Mouse (Mus musculus) left cerebral cortex, adult 11 months (tissue): Measurements from ENCODE around the gene Mpp3.

ENCODE experiments used
- DNase-seq: peaks from one replicate; pipeline ENCODE4 v3.0.0; 2022; ENCODE audit warnings: low spot score

The Mpp3 gene

DNA sequence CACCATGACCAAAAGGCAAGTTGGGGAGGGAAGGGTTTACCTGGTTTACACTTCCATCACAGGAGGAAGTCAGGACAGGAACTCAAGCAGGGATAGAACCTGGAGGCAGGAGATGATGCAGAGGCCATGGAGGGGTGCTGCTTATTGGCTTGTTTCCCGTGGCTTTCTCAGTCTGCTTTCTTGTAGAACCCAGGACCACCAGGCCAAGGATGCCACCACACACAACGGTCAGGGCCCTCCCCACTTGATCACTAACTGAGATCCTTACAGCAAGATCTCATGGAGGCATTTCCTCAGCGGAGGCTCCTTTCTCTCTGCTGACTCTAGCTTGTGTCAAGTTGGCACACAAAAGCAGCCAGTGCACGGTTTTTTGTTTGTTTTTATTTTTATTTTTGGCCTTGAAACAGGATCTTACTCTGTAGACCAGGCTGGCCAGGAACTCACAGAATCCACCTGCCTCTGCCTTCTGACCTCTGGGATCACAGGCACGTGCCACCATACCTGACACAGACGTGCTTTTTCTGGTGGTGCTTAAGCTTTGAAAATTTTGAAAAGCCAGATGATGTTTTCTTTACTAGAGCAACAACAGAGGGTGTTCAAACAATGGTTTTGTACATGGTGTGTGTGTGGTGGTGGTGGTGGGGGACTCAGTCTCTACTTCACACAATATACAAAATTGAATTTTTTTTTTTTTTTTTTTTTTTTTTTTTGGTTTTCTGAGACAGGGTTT is at the start of gene Mpp3:
Mpp3 (minus strand) TSS at position 375 of the 730 bp plus-strand sequence.
- no peak for DNase-seq

DNA sequence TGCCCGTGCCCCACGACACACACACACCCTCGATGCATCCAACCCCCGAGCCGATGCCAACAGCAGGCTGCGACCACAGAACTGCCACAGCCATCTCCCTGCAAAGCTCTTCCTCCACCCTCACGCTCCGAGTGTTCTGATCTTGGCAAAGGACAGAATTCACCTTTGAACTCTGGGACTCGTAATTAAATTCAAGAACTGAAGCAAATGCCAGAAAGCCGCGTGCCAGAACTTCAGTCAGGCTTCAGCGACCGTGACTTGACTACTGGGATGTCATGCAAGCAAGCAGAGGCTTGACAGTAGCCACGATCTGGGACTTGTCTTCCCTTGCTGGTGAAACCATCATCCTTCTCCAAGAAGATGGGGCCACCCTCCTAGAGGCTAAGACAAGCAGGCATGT is 45.5 kb upstream of the Mpp3 start:
- DNase-seq, result no peak

DNA sequence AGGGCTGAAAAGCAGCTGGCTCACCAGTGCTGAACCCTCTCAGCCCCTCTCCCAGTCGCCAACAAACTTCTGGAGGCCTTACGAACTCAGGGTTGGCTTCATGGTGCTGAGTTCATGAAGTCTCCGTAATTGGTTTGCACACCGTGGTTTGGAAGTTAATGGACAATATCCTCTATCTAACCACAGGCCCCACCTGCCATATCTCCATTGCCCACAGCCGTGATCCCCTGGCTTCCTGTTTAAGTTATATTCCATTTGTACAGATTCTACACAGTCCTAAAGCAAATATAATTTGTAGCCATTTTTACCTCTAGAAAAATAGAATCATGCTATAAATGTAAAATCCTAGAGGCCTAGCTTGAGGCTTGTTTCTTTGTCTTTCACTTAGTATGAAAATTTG is 44.5 kb upstream of the Mpp3 start:
- no peak for DNase-seq

DNA sequence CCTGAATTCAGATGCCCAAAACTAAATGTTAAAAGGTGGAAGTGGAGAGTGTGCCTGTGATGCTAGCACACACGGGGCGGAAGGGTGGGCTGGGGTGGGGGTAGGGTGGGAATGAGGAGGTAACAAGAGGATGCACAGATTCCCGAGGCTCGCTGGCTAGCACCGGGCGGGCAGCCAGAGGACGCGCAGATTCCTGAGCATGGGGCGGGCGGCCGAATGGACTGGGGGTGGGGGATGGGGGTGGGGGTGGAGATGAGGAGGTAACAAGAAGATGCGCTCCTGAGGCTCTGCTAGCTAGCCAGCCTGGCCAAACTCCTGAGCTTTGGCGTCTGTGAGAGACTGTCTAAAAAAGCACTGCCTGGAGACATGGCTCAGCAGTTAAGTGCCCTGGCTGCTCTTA is 42.2 kb upstream of the Mpp3 start:
- DNase-seq, result no peak

DNA sequence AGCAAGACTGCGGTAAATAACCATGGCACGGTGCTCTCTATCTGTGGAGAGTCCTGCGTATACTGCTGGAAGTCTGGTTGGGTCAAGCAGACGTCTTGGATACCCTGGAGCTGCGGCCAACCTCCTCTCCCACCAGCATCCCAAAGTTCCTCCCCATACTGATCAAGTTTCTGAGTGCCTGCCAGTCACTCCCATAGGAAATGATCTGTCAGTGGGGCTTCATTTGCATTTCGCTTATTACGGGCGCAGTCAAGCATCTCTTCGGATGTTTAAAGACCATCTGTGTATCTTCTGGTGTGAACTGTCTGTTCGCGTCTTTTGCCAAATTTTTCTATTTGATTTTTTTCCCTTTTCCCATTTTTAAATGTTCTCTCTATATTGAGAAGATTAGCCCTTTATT is 41.4 kb upstream of the Mpp3 start:
- DNase-seq, result no peak

DNA sequence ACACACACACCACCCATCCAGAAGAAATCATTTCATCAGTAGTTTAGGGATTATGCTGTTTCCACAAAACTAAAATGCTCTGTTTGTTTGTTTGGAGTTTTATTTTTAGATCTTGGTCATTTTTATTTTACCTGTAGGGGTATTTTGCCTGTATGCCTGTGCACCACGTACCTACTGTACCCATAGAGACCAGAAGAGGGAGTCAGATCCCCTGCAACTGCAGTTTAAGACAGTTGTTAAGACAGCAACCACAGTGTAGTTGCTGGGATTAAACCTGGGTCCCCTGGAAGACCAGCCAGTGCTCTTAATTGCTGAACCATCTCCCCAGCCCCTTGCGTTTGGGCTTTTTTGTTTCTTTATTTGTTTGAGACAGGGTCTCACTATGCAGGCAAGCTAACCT is 40.7 kb upstream of the Mpp3 start:
- DNase-seq, result no peak

DNA sequence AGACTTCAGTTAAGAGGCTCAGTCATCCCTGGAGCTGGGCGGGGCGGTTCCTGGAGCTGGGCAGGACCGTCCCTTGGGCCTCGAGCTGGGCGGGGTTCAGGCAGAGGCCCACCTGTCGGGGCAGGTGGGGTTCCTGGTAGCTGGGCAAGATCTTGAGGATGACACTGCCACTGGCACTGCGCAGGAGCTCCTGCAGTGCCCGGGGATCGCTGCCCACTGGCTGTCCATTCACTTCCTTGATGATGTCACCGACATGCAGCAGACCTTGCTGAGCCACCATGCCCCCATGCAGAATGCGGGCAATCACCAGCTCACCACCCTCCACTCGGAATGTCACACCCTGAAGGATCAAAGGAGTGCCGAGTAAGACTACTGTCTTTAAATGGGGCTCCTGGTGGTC is 34.8 kb upstream of the Mpp3 start:
- DNase-seq, result no peak

DNA sequence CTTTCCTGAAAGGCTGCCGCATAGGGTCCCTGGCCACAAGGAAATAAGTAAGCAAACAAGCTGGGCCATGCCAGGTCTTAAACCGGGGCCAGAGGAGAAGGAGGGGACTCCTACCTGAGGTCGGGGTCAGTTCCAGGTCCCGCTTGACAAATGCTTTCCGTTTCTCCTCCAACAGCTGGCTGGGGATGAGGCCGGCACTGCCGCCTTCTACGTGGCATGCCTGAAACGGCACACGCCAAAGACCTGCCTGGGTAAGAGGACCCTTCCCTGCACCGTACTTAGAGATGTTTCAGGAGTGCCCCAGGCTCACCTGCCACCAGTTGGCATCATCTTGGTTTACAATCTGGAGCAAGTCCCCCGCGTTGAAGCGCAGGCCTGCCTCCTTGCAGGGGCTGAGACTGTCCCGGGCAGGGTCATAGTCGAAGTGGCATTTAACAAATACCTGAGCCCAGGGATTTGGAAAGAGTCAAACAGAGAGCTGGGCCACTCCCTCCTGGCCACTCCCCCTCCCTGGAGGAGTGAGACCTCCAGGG is 33.7 kb upstream of the Mpp3 start:
- DNase-seq, result no peak

DNA sequence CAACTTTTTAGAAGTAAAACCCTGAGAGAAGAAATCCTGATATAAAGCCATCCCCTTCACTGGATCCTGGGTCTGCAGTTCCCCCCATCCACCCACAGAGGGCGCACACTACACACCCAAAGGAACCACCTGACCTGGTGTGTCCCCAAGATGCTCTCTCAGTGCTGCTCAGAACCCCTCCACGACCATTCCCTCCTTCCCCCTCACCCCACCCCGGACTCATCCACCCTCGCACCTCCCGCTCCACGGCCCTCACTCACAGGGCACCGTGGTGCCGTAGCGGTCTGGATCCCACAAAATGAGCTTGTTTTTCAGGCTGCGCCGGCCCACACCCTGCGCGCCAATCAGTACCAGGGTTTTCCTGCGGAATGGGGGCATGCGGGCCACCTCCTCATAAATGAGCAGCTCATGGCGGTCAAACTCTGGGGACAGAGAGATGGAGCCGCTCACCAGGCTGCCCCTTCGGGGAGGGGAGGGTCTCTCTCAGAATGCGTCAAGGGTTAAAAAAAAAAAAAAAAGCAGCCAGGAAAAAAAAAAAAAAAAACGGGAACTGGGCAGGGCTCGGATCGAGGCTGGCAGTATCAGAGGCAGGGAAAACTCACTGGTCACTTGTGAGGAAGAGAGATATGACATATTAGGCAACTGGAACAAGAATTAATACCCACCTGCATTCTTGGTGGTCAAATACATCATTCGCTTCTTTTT is 33.1 kb upstream of the Mpp3 start:
- DNase-seq, result peak; percentile 77

DNA sequence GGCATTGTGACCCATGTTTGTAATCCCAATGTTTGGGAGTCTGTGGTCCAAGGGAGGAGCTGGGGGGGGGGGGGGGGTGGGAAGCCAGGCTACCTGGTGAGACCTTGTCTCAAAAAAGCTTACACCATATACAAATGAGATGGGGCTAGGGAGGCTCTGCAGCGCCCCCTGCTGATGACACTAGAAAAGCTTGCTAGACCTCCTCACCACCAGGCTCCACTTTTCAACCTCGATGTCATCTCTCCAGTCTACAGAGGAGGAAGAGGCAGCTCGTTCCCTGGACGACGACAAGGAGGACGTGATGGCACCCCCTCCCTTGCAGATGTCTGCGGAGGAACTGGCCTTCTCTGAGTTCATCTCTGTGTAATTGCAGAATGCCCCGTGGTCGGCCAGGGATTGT is 25.6 kb upstream of the Mpp3 start:
- no peak for DNase-seq

DNA sequence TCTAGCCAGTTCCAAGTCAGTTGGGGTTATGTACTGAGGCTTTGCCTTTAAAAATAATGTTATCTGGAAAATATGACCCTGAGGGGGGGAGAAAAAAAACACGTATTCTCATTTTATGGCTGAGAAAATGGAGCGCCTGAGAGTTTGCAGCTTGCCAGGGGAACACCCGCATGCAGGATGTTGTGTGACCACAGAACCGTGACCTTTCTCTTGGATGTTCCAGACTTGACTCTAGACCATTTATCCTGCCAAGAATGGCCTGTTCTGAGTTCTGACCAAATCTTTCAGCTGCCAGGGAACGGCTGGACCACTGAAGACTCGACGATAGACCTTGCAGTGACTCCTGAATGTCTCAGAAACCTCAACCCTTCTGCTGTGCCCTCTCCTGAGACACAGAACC is 24.9 kb upstream of the Mpp3 start:
- no peak for DNase-seq

DNA sequence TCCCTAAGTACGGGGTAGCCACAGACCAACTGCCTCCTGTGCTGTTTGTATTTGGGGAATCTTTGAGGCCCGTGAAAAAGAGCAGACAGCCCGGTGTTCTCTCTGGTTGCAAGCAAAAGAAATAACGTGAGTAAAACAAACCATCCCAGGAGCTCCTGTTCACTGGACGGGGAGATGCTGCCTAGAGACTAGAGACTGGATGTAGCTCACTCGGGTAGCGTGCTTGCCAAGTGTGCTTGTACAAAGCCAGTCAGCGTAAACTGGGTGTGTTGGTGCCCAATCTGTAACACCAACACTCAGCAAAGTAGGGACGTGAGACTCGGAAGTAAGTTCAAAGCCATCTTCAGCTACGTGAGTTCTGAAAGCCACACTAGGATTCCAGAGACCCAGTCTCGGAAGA is 24.4 kb upstream of the Mpp3 start:
- no peak for DNase-seq

DNA sequence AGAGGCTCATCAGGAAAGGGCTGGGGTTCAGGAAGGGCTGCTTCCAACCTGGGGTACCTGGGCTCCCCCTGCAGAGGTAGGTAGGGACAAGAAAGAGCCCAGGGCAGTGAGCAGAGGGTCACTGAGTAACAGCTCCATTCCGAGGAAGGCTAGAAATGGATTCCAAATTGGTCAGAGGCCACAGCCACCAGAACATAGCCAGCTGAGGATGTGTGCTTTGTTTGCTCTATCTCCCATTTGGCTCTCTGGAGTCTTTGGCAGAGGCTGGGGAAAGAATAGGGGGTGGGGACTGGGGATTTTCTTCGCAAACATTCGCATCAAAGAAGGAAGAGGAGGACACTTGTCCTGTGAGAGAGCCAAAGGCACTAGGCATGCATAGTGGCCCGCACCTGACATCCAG is 23.7 kb upstream of the Mpp3 start:
- DNase-seq, result no peak

DNA sequence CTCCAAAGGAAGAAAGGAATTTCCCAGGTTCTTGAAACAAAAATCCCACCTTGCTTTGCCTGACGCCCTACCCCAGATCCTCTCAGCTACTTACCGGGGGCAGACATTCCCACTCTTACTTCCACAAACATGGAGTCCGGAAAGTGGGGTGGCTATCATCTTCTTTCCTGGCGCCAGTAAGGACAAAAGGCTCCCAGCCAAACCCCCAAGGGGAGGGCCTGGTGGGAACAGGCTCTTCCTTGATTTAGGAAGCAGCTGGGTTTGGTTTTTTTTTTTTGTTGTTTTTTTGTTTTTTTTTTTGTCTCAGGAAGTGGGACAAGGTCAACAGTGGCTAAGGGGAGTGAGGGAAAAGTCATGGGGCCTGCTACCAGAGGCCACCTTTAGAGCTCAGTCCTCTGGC is 23.3 kb upstream of the Mpp3 start:
- no peak for DNase-seq

DNA sequence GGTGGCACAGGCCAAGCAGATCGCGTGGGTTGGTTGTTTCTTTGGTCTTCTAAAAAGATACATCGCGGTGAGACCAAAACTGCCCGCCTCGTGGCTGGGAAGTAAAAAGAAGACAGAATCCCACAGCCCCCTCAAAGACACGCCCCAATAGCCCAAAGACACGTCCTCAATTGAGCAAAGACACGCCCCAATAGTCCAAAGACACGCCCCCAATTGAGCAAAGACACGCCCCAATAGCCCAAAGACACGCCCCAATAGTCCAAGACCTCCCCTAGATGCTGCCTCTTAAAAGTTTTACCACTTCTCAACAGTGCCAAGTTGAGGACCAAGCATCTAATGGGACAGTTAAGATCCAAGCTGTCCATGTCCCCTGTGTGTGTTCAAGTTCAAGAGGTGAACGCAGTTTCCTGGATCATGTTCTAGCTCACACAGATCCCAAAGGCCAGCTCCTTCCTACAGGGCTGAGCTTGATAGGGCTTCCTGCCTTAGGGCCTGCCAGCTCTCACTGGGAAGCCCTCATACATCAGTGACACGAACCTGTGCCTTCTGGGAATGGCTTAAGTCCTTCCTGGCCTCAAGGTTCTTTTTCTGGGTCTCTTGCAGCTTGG is 21.7 kb upstream of the Mpp3 start:
- DNase-seq, result no peak

DNA sequence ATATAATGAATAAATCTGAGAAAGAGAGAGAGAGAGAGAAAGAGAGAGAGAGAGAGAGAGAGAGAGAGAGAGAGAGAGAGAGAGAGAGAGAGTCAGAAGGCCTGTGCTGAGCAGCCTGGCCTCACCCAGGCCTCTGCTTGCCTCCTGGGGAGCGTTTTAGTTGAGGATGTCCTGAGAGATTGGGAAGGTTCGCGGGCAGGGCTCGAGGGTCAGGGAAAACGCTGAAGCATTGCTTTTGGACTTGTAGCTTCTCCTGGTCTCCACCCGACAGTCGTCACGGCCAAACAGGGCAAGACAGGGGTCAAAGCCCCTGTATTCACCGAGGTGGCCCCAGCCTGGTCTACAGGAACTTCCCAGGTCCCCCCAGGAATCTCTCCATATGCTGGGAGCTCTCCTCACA is 18.3 kb upstream of the Mpp3 start:
- no peak for DNase-seq

DNA sequence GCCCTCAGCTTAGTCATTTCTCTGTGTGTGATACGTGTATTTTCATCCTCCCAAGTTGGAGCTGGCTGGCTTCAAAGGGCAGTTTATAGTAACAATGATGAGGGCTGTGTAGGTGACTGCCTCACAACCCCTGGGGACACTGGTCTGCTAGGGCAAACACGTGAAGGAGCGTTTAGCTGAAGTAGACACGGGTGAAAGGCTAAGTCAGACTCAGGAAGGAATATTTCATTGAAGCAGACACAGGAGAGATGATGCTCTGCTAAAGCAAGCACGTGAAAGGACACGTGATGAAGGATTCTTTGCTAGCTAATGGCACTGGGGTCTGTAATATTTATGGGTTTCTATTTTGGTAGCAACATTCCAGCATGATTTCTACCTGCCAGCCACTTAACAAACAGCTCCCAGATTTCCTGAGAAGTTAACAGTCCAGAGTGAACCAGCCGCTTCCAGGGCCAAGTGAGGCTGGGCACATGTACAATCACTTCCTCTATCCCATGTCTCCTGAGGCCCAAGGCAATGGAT is 16.5 kb upstream of the Mpp3 start:
- no peak for DNase-seq

DNA sequence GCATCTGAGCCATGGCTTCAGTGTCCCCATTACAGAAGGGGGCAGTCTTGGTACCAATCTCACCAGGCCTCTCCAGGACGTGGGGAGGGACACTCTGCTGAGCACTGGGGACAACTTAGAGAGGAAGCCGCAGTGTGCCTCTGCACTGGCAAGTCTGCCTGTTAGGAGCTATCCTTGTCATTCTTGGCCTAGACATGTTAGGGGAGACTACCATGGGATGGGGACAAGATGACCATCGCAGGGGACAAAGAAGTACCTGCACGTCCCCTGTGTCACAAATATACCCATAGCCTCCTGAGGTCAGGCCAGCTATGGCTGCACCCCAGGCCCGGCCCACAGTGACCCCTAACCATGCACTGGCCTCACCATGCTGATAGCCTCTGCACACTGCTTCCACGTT is 15.1 kb upstream of the Mpp3 start:
- no peak for DNase-seq

DNA sequence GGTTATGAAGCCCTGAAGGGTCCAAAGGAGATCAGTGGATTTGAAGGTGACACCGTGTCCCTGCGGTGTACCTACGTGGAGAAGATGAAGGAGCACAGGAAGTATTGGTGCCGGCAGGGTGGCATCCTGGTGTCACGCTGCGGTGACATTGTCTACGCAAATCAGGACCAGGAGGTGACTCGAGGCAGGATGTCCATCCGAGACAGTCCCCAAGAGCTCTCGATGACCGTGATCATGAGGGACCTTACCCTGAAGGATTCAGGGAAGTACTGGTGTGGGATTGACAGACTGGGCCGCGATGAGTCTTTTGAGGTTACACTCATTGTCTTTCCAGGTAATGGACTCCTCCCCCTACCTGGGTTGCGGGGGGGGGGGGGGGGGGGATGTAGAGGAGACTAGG is 14.7 kb upstream of the Mpp3 start:
- DNase-seq, result no peak

DNA sequence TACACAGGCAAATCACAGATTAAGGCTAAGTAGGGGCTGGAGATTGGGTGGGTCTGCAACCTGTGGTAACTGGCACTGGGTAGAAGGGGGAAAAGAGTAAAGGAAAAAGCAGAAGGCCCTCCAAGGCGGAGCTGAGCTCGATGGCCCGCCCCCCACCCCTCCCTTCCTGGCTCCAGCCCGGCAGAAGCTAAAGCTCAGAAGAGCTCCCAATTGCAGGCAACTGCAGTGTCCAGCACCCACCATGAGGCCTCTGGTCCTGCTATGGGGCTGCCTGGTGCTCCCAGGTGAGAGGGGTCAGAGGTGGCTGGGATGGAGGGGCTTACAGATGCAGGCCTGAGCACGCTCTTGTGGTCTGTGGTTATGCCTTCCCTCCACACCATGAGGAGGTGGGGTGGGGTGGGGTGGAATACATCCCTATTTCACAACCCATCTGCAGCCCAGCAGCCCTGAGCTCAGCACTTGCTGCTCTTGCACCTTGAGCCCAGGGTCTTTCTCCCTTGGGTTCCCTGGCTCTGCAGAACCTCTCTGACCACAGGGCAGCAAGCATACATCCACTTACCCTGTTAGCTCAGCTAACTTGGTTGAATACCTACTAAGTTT is 13.2 kb upstream of the Mpp3 start, which contains the start of gene Cd300lg:
Cd300lg (plus strand) TSS at position 160 of the 600 bp plus-strand sequence.
- DNase-seq, result no peak

DNA sequence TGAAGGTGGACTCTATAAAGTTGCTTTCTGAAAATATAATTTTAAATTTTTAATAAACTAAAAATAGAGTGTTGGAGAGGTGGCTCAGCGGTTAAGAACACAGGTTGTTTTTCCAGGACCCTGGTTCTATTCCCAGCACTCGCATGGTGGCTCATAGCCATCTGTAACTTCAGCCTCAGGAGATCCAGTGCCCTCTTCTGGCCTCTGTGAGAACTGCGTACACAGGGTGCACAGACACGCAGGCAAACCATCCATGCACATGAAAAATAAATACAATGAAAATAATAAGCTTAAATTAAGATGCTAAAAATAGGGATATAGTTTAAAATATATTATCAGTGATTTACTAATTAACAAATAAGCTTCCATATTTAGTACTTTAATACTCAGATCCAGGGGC is 12.4 kb upstream of the Mpp3 start:
- no peak for DNase-seq

DNA sequence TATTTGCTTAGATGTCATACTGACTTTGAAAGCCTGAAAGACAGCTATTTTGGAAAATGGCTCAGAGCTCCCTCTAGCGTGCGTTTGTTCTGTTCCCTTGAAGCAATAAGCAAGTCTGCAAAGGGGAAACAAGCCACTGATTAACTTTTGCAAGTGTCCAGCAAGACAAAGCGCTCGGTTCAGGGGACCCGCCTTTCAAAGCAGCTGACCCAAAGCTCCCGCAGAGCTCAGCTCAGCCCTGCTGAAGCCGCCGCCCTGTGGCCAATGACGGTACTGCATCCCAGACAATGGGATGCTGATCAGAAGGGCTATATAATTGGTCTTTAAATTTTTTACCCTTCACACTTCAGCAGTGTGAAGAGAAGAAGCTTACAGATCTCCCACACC is 11.9 kb upstream of the Mpp3 start:
- DNase-seq, result no peak
